Mouse (Mus musculus) thymus, adult 2 months (tissue): Measurements from ENCODE around the gene Slc36a1.

ENCODE experiments used
- CTCF ChIP-seq: fragments of 200-500 bp; IDR thresholded peaks from 2 replicates; pipeline ENCODE4 v1.5.1; 2012; ENCODE audit warnings: mild to moderate bottlenecking, control low read depth, low read length, moderate library complexity, borderline replicate concordance; ENCODE audit not compliant: control insufficient read depth, poor library complexity, insufficient read depth; ENCODE audit errors: extremely low read depth
- POLR2A ChIP-seq: fragments of 200-500 bp; IDR thresholded peaks from 2 replicates; pipeline ENCODE4 v1.6.1; 2012; ENCODE audit warnings: mild to moderate bottlenecking, low read length, control low read depth, moderate library complexity; ENCODE audit not compliant: control insufficient read depth, poor library complexity, insufficient read depth; ENCODE audit errors: extremely low read depth

DNA sequence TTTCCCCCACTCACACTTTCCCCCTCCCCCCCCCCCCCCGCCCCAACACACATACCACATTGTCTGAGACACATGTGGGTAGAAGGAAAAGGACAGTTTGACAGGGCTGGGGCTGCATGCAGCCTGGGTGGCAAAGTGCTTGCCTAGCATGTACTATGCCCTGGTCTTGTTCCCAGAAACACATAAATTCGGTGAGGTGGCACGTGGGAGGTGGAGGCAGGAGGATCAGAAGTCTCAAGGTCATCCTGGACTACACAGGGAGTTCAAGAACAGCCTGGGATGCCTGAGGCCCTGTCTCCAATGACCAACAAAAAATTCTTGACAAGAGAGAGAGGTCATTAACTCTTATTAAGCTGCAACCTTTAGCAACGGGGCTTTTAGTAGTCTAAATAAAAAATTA, 11.9 kb downstream of the Slc36a1 start:
- no peak for TF ChIP-seq POLR2A
- no peak for TF ChIP-seq CTCF
